Mouse (Mus musculus) R1 (cell line): ENCODE data around the gene Zfp442.
A peak's percentile ranks its signal among the peaks of the same experiment; 100 is the strongest.
"Not testable (repeated sequence)": the region's sequence is repeated elsewhere in the genome, so short reads cannot be mapped to it uniquely, and the experiment has no call there.

Source experiments
- DNase-seq: peaks from one replicate; pipeline ENCODE4 v3.0.0-alpha.2; 2018; ENCODE audit warnings: low read depth, low spot score

Gene Zfp442

GRCm38 (mm10) chr2:150451180-150451919 is at the start of gene Zfp442:
Gene Zfp442, minus strand, starts transcription at chr2:150451486.
- DNase-seq: peak; percentile 79

GRCm38 (mm10) chr2:150500124-150500973 is 49.1 kb upstream of the Zfp442 start:
- DNase-seq: peak; percentile 14

DNA sequence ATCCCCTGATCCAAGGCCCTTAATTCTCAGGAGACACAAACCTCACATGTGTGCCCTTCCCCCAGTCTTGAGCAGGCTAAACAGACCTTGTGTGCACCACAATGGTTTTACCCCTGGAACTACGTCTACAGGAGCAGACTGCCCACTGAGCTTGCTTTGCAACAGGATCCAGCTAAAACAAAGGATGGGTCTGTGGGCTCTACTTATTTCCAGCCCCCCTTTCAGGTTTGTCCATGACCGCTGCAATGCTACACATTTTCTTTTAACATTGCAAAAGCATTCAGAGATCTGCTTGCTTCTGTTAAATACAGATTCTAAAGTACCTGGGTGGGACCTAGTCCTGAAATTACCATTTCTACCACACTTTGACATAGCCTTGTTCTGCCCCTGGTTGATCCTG is 41.7 kb upstream of the Zfp442 start:
- peak; percentile 94 for DNase-seq

DNA sequence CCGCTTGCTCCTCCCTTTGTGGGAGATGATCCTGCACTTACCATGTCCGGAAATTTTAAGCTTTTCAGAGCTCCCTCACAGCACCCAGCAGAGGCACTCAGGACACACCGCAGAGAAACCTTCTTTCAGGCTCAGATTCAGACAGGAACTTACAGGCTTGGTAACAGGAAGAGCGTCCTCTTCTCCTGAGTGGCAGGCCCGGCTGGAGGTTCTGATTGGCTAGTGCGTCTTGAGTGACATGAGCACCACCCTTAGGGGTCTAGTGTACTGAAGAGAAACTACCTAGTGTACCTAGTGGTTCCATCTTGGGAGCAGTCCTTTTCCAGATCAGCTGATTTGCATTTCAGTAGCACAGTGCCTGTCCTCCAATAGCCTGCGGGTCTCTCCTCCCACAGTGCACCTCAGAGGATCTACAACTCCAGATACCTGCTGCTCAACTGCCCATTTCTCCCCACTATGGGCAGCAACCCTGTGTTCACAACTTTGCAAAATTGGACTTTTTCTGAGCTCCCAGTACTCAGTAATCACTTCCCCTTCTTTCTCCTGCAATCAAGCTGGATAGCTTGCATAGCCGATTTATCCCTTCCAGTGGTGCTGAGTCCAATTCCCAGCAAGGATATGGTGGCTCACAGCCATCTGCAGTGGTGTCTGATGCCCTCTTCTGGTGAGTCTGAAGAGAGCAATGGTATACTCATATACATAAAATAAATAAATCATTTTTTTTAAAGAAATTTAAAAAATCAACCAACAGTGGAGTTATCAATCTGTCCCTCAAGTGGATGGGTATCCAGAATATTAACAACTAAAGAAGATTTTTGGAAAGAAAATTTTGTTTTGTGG is 33.9 kb upstream of the Zfp442 start, which contains the start of gene Zfp345:
Gene Zfp345, minus strand, starts transcription at position 153 of the 840 bp plus-strand sequence.
- peak; percentile 94 for DNase-seq

DNA sequence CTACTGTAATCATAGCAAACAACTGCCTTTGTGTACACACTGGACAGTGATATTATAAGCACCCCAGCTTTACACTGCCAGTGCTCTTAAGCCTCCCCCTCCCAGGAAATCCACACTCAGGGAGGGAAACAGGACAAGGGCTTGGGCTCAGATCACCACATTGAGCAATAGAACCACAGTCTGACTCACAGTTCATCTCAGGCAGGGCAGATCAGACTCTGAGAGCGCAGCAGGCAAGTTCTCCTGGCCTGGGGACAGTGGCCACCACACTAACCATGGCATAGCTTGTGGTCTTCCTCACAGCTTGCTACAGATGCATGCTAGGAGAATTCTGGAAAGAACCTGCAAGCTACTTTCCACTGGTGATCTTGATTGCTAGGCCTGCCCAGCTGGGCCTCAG is 12.2 kb downstream of the Zfp442 start:
- not testable (repeated sequence) for DNase-seq

DNA sequence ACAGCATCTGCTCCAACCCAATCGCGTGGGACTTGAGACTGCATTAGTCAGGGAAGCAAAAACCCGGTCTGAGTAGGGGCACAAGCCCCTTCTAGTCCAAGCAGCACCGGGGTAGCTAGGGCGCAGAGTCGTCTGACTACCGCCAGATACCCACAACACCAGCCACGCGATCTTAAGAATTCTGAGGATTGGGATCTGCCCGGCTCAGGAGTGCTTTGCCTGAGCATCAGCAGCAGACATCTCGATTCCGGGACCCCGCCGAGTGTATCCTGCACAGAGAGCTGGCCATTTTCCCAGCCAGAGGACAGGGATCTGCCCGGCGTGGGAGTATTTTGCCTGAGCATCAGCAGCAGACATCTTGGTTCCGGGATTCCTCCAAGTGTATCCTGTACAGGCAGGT is 39.1 kb downstream of the Zfp442 start:
- peak; percentile 66 for DNase-seq

GRCm38 (mm10) chr2:150390198-150390597 is 61.1 kb downstream of the Zfp442 start:
- no peak for DNase-seq

DNA sequence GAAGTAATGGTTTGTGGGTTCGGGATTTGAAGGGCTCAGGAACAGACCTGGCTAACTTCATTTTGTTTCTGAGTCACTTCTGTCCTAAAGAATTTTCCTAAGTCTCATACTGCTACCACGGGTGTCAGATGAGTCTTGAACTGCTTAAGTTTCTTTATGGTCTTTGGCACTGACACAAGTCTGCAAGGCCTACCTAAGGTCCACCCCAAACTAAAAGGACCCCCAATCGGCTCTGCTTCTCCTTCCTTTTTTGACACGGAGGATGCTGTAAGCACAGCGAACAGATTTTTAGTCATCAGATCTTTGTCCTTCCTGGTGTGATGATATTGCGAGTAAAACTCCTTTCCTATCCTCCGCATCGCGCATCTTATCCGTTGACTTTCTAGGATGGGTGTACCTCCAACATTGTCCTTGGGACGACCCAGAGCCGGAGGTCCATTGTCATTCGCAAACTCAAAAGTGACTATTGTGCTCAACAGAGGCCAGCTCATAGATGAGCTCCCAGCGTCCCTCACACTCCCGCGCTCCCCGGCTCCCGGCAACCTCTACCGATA is 65.7 kb downstream of the Zfp442 start:
- DNase-seq: peak; percentile 6

GRCm38 (mm10) chr2:150362878-150363229 is 88.4 kb downstream of the Zfp442 start:
- no peak for DNase-seq

- DNase-seq: peak; percentile 95
Observed at GRCm38 (mm10) chr2:150362113-150362877, 89.0 kb downstream of the Zfp442 start, which contains the start of gene 3300002I08Rik. Gene 3300002I08Rik, minus strand, starts transcription at chr2:150362765.
